Mouse (Mus musculus): ENCODE measurements around the gene Il1f5. TPM values are rescaled to one million over a fixed set of nuclear protein-coding genes. Genes with fewer than 3 reads are reported as not detected.
A peak's percentile ranks its signal among the peaks of the same experiment; 100 is the strongest.

Gene Il1f5
- polyA plus RNA-seq, 1 experiment: not detected

GRCm38 (mm10) chr2:24294616-24295015, 17.9 kb downstream of the Il1f5 start:
- Histone ChIP-seq H3K4me1 (ENCODE audit: control insufficient read depth, insufficient read depth, low read length) (no peaks in the 10 kb centered on the region), H3K27me3 (ENCODE audit: control insufficient read depth, insufficient read depth, low read length, poor library complexity, severe bottlenecking) (no peaks in the 10 kb centered on the region), H3K36me3 (ENCODE audit: control insufficient read depth, insufficient read depth, low read length, poor library complexity, severe bottlenecking) (no peaks in the 10 kb centered on the region), H3K27ac (ENCODE audit: insufficient read depth, low read length) (no peak overlapping the region), H3K4me3 (ENCODE audit: low read depth, low read length) (no peak overlapping the region), H3K9me3 (replicated peaks; ENCODE audit: control insufficient read depth, insufficient read depth, low read length, poor library complexity, severe bottlenecking) (no peaks in the 10 kb centered on the region), H3K9ac (ENCODE audit: low read depth, poor library complexity, severe bottlenecking) (no peak overlapping the region)
- no peak for TF ChIP-seq CTCF (IDR thresholded peaks at IDR 0.05; ENCODE audit: low read depth, low read length)
- TF ChIP-seq EP300 (IDR thresholded peaks at IDR 0.05; ENCODE audit: insufficient read depth, low read depth, low read length): no peak
- no peak for TF ChIP-seq POLR2A (IDR thresholded peaks at IDR 0.05; ENCODE audit: insufficient read depth, low read length)

- H3K9me3 ChIP-seq (replicated peaks; ENCODE audit: control insufficient read depth, insufficient read depth, low read length, poor library complexity, severe bottlenecking): no peaks in the 10 kb centered on the region
- no peaks in the 10 kb centered on the region for H3K36me3 ChIP-seq (ENCODE audit: control insufficient read depth, insufficient read depth, low read length, poor library complexity, severe bottlenecking)
- no peak for TF ChIP-seq POLR2A (IDR thresholded peaks at IDR 0.05; ENCODE audit: insufficient read depth, low read length)
- peak; percentile 15 for TF ChIP-seq CTCF (IDR thresholded peaks at IDR 0.05; ENCODE audit: low read depth, low read length)
- H3K4me1 ChIP-seq (ENCODE audit: control insufficient read depth, insufficient read depth, low read length): no peaks in the 10 kb centered on the region
- H3K27me3 ChIP-seq (ENCODE audit: control insufficient read depth, insufficient read depth, low read length, poor library complexity, severe bottlenecking): no peaks in the 10 kb centered on the region
- no peak overlapping the region for H3K27ac ChIP-seq (ENCODE audit: insufficient read depth, low read length)
- no peak overlapping the region for H3K4me3 ChIP-seq (ENCODE audit: low read depth, low read length)
- no peak overlapping the region for H3K9ac ChIP-seq (ENCODE audit: low read depth, poor library complexity, severe bottlenecking)
These were observed 20.1 kb downstream of the Il1f5 start for GRCm38 (mm10) chr2:24296837-24297236.

- H3K4me3 ChIP-seq (ENCODE audit: low read depth, low read length): no peak overlapping the region
- no peak overlapping the region for H3K27ac ChIP-seq (ENCODE audit: insufficient read depth, low read length)
These were observed 34.7 kb downstream of the Il1f5 start for GRCm38 (mm10) chr2:24311302-24312001.

GRCm38 (mm10) chr2:24316919-24317318, 40.2 kb downstream of the Il1f5 start:
- H3K27me3 ChIP-seq (ENCODE audit: control insufficient read depth, insufficient read depth, low read length, poor library complexity, severe bottlenecking): no peaks in the 10 kb centered on the region; the same call in 1 of the 2 replicates
- TF ChIP-seq EP300 (IDR thresholded peaks at IDR 0.05; ENCODE audit: insufficient read depth, low read depth, low read length) (no peak), POLR2A (IDR thresholded peaks at IDR 0.05; ENCODE audit: insufficient read depth, low read length) (no peak), CTCF (IDR thresholded peaks at IDR 0.05; ENCODE audit: low read depth, low read length) (no peak)
- no peak overlapping the region for H3K27ac ChIP-seq (ENCODE audit: insufficient read depth, low read length)
- H3K4me1 ChIP-seq (ENCODE audit: control insufficient read depth, insufficient read depth, low read length): no peaks in the 10 kb centered on the region
- 0 out of 2 replicates have a peak, but pooled peaks cover 2% of the 10 kb centered on the region for H3K9me3 ChIP-seq (replicated peaks; ENCODE audit: control insufficient read depth, insufficient read depth, low read length, poor library complexity, severe bottlenecking)
- H3K4me3 ChIP-seq (ENCODE audit: low read depth, low read length): no peak overlapping the region
- no peak overlapping the region for H3K9ac ChIP-seq (ENCODE audit: low read depth, poor library complexity, severe bottlenecking)
- H3K36me3 ChIP-seq (ENCODE audit: control insufficient read depth, insufficient read depth, low read length, poor library complexity, severe bottlenecking): no peaks in the 10 kb centered on the region

More at GRCm38 (mm10) chr2:24311302-24312001, 34.7 kb downstream of the Il1f5 start:
- no peaks in the 10 kb centered on the region; the same call in 1 of the 2 replicates for H3K27me3 ChIP-seq (ENCODE audit: control insufficient read depth, insufficient read depth, low read length, poor library complexity, severe bottlenecking)
- H3K9ac ChIP-seq (ENCODE audit: low read depth, poor library complexity, severe bottlenecking): no peak overlapping the region
- no peaks in the 10 kb centered on the region for H3K9me3 ChIP-seq (replicated peaks; ENCODE audit: control insufficient read depth, insufficient read depth, low read length, poor library complexity, severe bottlenecking)
- TF ChIP-seq POLR2A (IDR thresholded peaks at IDR 0.05; ENCODE audit: insufficient read depth, low read length): no peak
- no peak for TF ChIP-seq CTCF (IDR thresholded peaks at IDR 0.05; ENCODE audit: low read depth, low read length)
- no peaks in the 10 kb centered on the region for H3K4me1 ChIP-seq (ENCODE audit: control insufficient read depth, insufficient read depth, low read length)
- no peaks in the 10 kb centered on the region for H3K36me3 ChIP-seq (ENCODE audit: control insufficient read depth, insufficient read depth, low read length, poor library complexity, severe bottlenecking)

GRCm38 (mm10) chr2:24317919-24318598, 41.3 kb downstream of the Il1f5 start:
- Histone ChIP-seq H3K9me3 (replicated peaks; ENCODE audit: control insufficient read depth, insufficient read depth, low read length, poor library complexity, severe bottlenecking) (0 out of 2 replicates have a peak, but pooled peaks cover 2% of the 10 kb centered on the region), H3K4me1 (ENCODE audit: control insufficient read depth, insufficient read depth, low read length) (no peaks in the 10 kb centered on the region), H3K27ac (ENCODE audit: insufficient read depth, low read length) (no peak overlapping the region), H3K4me3 (ENCODE audit: low read depth, low read length) (no peak overlapping the region), H3K36me3 (ENCODE audit: control insufficient read depth, insufficient read depth, low read length, poor library complexity, severe bottlenecking) (no peaks in the 10 kb centered on the region), H3K9ac (ENCODE audit: low read depth, poor library complexity, severe bottlenecking) (no peak overlapping the region), H3K27me3 (ENCODE audit: control insufficient read depth, insufficient read depth, low read length, poor library complexity, severe bottlenecking) (no peaks in the 10 kb centered on the region)
- TF ChIP-seq CTCF (IDR thresholded peaks at IDR 0.05; ENCODE audit: low read depth, low read length) (no peak), EP300 (IDR thresholded peaks at IDR 0.05; ENCODE audit: insufficient read depth, low read depth, low read length) (no peak), POLR2A (IDR thresholded peaks at IDR 0.05; ENCODE audit: insufficient read depth, low read length) (no peak)

Other genes starting within 250 kb of the Il1f5 start
- gene Hnmt, start 227.6 kb upstream of the Il1f5 start, polyA plus RNA-seq (2011; ENCODE audit: insufficient read depth, insufficient read length, low read depth, missing spikeins): 0.81 TPM in 1 of 2 replicates, not detected in the other
- not detected in 2 replicates for gene Tbpl2, start 180.4 kb upstream of the Il1f5 start, polyA plus RNA-seq (2011; ENCODE audit: insufficient read depth, insufficient read length, low read depth, missing spikeins)
- not detected in 2 replicates for gene Il1f8, start 123.8 kb upstream of the Il1f5 start, polyA plus RNA-seq (2011; ENCODE audit: insufficient read depth, insufficient read length, low read depth, missing spikeins)
- not detected in 2 replicates for gene Il1f9, start 90.5 kb upstream of the Il1f5 start, polyA plus RNA-seq (2011; ENCODE audit: insufficient read depth, insufficient read length, low read depth, missing spikeins)
- not detected in 2 replicates for gene Il1f6, start 61.5 kb upstream of the Il1f5 start, polyA plus RNA-seq (2011; ENCODE audit: insufficient read depth, insufficient read length, low read depth, missing spikeins)
- not detected in 2 replicates for gene Il1f10, start 14.2 kb downstream of the Il1f5 start, polyA plus RNA-seq (2011; ENCODE audit: insufficient read depth, insufficient read length, low read depth, missing spikeins)
- not detected in 2 replicates for gene Il1rn, start 59.9 kb downstream of the Il1f5 start, polyA plus RNA-seq (2011; ENCODE audit: insufficient read depth, insufficient read length, low read depth, missing spikeins)
- gene Psd4, start 90.6 kb downstream of the Il1f5 start, polyA plus RNA-seq (2011; ENCODE audit: insufficient read depth, insufficient read length, low read depth, missing spikeins): 3.6 and 10.1 TPM in 2 replicates
- gene Pax8, start 198.6 kb downstream of the Il1f5 start, polyA plus RNA-seq (2011; ENCODE audit: insufficient read depth, insufficient read length, low read depth, missing spikeins): 0.26 and 0.57 TPM in 2 replicates

Data from ES-Bruce4 (cell line).